Mouse (Mus musculus): ENCODE data around the gene 1700001C19Rik.

The 1700001C19Rik gene

GRCm38 (mm10) chr17:47462209-47462608 is 25.0 kb upstream of the 1700001C19Rik start:
- DNase-seq (ENCODE audit: low read depth, low spot score): no peak

GRCm38 (mm10) chr17:47461688-47462087 is 24.5 kb upstream of the 1700001C19Rik start:
- no peak for DNase-seq (ENCODE audit: low read depth, low spot score)

DNA sequence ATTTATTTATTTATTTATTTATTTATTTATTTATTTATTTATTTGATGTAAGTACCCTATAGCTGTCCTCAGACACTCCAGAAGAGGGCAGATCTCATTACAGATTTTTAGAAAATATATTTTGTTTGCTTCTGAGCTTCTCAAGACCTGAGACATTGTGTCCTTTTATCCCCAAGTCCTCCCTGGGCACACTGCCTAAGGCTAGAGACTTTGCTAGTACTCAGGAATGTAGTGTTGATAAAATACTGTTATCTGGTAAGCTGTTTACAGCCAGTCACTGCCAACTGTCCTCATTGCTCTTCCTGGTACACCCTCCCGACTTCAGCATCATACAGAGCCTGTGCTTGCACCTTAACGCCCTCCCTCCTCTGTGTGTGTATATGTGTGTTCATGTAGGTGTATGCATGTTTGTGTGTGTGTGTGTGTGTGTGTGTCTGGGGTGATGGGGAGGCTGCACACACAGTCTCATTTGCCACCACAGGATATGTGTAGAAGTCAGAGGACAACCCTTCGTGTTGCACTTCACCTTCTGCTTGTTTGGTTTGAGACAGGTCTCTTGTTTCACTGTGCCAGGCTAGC is 22.3 kb upstream of the 1700001C19Rik start:
- no peak for DNase-seq (ENCODE audit: low read depth, low spot score)

- no peak for DNase-seq (ENCODE audit: low read depth, low spot score)
Measured at GRCm38 (mm10) chr17:47458936-47459335, 21.8 kb upstream of the 1700001C19Rik start.

DNA sequence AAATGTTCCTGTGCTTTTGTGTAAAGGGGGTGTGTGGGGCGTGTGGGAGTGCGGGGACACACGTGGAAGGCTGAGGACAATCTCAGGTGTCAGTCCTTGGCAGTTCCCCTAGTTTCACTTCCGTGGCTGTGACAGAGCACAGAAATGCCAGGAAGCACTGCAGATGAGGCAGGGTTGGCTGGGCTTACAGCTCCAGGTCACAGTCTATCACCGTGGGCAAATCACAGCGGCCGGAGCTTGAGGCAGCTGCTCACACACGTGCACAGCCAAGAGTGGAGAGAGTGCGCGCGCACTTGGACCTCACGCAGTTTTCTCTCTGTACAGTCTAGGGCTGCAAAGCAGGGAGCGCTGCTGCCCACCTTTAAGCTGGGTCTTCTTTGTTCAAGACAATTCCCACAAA is 21.1 kb upstream of the 1700001C19Rik start:
- no peak for DNase-seq (ENCODE audit: low read depth, low spot score)

DNA sequence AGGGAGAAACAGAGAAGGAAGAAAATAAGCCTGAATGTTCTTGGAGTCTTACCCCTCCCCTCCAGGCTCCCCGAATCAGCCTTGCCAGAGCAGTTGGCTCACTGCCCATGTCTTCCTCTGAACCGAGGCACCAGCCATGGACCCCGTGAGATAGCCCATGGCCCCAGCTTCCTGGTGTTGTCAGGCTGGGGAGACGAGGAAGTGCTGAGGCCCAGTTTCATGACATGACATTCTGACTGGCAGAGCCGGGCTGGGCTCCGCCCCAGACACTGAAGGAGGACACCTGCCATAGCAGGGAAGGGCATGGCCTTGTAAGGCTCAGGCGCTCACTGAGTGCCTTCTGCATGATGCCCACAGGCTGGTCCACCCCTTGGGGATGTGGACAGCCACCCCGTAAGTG is 17.5 kb upstream of the 1700001C19Rik start:
- DNase-seq (ENCODE audit: low read depth, low spot score): no peak

GRCm38 (mm10) chr17:47452886-47453285 is 15.7 kb upstream of the 1700001C19Rik start:
- DNase-seq (ENCODE audit: low read depth, low spot score): no peak

GRCm38 (mm10) chr17:47450880-47451565 is 13.8 kb upstream of the 1700001C19Rik start:
- peak; percentile 71 for DNase-seq (ENCODE audit: low read depth, low spot score)

GRCm38 (mm10) chr17:47450239-47450638 is 13.1 kb upstream of the 1700001C19Rik start:
- DNase-seq (ENCODE audit: low read depth, low spot score): no peak

- DNase-seq (ENCODE audit: low read depth, low spot score): no peak
Measured at GRCm38 (mm10) chr17:47449432-47449831, 12.3 kb upstream of the 1700001C19Rik start.

- no peak for DNase-seq (ENCODE audit: low read depth, low spot score)
Measured at GRCm38 (mm10) chr17:47448523-47449372, 11.6 kb upstream of the 1700001C19Rik start.

DNA sequence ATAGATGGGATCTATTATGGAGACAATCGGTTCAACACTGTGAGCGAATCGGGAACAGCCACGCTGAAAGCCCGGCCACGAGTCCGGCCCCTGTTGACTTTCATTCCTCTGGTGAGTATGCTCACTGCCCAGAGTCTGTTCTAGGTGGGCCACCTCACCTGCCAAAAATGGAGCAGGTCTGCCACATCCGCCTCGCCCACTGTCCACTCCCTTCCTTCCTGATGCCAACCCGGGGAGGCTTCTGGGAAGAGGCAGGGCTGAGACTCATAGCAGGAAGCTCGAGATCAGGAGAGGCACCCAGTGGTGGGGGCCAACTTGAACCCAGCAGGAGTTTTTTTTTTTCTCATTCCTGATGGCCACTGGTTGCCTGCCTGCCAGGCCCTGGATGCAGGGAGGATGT is 9.4 kb upstream of the 1700001C19Rik start:
- no peak for DNase-seq (ENCODE audit: low read depth, low spot score)

DNA sequence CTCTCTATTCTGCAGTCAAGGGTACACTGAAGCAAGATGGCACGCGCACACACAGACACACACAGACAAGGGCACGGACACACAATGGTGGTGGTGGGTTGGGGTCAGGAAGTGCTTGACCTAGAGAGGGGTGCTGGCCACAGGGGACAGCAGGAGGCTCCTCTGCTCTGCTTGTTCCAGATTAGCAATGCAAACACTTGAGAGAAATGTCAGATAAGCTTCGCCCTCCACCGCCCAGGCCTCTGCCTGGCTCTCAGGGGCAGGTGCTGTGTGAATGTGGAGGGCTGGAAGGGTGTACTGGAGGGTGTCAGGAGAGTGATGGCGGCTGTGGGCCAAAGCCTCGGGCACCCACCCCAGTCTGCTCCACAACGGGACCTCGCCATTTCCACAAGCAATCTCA is 8.8 kb upstream of the 1700001C19Rik start:
- DNase-seq (ENCODE audit: low read depth, low spot score): no peak

GRCm38 (mm10) chr17:47445518-47445917 is 8.3 kb upstream of the 1700001C19Rik start:
- no peak for DNase-seq (ENCODE audit: low read depth, low spot score)

DNA sequence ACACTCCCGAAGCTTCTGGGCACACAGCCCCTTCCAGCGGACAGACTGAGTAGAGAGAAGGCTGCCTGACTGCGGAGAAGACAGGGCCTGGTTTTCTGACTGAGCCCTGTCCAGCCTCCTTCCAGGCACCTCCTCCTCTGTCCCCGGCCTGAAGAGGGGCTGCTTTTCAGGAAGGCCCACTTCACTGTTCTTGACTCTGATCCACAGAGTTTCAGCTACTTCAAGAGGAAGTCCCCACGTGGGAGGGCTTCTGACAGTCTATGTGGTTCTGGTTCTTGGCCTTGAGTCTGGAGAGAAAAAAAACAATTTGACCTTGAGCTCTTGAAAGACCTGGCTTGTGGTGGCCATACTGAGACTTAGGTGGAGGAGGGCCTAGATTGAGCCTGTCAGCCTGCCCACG is 6.9 kb upstream of the 1700001C19Rik start:
- DNase-seq (ENCODE audit: low read depth, low spot score): no peak

GRCm38 (mm10) chr17:47442271-47442670 is 5.1 kb upstream of the 1700001C19Rik start:
- no peak for DNase-seq (ENCODE audit: low read depth, low spot score)

DNA sequence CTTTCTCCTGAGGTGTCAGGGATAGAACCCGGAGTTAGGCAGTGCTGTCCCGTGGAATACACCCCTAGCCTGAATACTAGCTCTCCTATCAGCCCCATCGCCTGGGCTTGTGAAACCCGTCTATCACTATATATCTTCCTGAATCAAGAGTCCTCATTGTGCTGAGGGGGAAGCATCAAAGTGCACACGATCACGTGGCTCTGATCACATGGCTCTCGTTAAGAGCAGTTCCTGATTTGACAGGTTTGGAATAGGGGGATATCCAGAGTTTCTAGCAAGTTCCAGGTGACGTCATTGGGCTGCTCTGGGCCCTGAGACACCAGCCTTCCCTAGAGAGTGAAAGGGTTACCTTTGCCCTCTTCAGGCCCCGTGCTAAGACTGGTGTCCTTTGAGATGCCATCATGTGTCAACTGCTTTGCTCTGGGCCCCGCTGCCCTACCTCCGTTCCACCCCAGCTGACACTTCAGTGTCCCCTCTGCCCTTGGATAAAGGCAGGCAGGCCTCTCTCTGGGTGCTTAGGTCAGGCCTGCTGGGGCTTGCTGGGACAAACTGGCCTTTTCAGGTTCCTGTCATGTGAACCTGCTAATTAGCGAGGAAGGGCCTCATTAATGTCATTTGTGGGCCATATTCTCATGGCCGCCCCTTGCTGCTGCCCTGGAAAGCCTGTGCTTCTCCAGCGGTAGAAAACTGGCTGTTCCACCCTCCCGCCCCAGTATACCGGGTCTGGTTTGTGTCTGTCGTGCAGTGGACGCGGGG is 4.3 kb upstream of the 1700001C19Rik start:
- DNase-seq (ENCODE audit: low read depth, low spot score): no peak

- DNase-seq (ENCODE audit: low read depth, low spot score): peak; percentile 40
Measured at GRCm38 (mm10) chr17:47440359-47440890, 3.2 kb upstream of the 1700001C19Rik start.

GRCm38 (mm10) chr17:47439396-47440028 is 2.3 kb upstream of the 1700001C19Rik start:
- DNase-seq (ENCODE audit: low read depth, low spot score): no peak

GRCm38 (mm10) chr17:47438611-47439010 is 1.4 kb upstream of the 1700001C19Rik start:
- DNase-seq (ENCODE audit: low read depth, low spot score): no peak

Measured in 3T3-L1 (cell line).